Mouse (Mus musculus): ENCODE measurements around the gene Krt222.

DNA sequence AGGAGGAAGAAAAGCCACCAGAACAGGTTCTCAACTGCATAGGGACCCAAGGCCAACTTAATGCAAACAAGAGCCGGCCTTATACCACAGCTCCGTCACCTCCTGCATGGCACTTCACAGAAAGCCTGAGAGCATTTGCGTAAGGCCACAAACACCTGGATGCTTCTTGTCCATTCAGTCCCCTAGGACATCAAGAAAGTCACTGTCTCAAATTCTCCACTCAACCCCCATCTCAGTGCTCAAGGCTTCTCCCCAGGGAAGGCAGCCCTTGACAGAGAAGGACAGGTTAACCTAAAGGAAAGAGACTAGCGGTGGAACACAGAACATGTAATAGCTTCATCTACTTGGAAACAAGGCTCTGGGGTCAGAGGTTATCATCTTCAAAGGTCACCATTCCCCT, 56.5 kb downstream of the Krt222 start:
- TF ChIP-seq CTCF (IDR thresholded peaks at IDR 0.05; ENCODE audit: low read depth, low read length): no peak
- TF ChIP-seq GATA1 (IDR thresholded peaks at IDR 0.05; ENCODE audit: borderline replicate concordance, low read length): no peak
- no peak for TF ChIP-seq POLR2AphosphoS5 (IDR thresholded peaks at IDR 0.05; ENCODE audit: insufficient replicate concordance, low read depth, low read length)

All from G1E (cell line).